Mouse (Mus musculus) gastrocnemius, adult 18-20 months (tissue): ENCODE results near the gene Anapc15-ps. TPM values are rescaled to one million over a fixed set of nuclear protein-coding genes. Genes with fewer than 3 reads are reported as not detected.
"Not testable (repeated sequence)": the region's sequence is repeated elsewhere in the genome, so short reads cannot be mapped to it uniquely, and the experiment has no call there.

ENCODE experiments used
- DNase-seq: peaks from one replicate; pipeline ENCODE4 v3.0.0; 2021; ENCODE audit warnings: low spot score
- total RNA-seq, 2 experiments: library from RNA; stranded (reverse); gene quantifications; 2 replicates each; pipeline ENCODE4 v1.2.3; 2021

The Anapc15-ps gene
- total RNA-seq, 2 experiments from 2014 or later, result not detected

DNA sequence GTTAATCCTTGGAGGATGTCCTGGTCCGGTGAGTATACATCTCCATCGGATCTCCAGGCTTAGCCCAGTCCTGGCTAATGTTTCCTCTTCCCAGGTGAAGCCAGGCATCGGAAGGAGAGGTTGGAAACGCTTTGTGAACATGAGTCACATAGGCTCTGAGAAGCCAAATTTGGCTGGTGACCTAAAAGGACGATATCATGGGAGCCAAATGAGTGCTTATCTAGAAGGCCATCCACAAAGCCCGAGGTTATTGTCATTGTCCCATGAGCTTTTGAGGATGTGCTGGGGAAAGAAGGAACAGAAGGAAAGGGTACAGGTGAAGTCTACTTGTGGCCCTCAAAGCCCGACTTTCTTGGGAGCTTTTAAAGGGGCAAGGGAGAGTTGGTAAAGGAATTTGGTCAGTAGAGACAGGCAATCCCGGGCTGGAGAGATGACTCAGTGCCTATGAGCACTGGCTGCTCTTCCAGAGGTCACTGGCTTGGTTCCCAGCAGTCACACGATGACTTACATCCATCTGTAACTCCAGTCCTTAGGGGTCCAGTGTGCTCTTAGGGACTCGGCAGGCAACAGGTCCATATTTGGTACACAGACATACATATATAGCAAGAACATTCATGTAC, 42.4 kb downstream of the Anapc15-ps start:
- DNase-seq, result peak; percentile 48

DNA sequence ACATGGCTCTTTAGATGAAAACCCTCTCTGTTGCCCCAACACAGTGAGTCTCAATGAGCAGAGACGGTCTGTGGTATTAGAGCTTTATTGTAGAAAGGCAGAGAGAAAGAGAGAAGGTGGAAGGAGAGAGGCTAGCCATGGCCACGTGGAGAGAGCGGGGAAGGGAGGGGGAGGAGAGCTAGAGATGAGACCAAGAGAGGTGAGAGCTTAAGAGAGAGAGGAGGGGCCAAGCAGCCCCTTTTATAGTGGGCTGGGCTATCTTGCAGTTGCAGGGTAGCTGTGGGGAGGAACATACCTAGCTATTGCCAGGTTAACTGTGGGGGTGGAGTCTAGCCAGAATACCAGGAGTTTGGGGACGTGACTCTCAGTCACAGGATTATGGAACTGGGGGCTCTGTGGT, 43.1 kb downstream of the Anapc15-ps start:
- not testable (repeated sequence) for DNase-seq

DNA sequence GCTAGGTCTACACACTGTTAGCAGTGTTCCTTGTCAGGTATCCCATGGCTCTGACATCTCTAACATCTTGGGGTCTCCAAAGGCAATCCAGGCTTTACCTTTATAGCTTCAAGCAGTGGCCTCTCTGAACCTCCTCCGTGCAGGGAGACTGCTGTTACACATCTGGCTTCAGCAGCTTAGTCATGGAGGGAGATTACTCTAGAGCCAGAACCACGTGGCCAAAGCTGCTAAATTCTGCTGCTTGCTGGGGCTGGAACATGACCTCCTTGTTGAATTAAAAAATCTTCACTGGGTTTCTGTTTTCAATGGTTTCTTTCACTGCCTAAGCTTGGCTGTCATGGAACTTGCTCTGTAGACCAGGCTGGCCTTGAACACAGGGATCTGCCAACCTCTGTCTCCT, 44.9 kb downstream of the Anapc15-ps start:
- DNase-seq, result no peak

DNA sequence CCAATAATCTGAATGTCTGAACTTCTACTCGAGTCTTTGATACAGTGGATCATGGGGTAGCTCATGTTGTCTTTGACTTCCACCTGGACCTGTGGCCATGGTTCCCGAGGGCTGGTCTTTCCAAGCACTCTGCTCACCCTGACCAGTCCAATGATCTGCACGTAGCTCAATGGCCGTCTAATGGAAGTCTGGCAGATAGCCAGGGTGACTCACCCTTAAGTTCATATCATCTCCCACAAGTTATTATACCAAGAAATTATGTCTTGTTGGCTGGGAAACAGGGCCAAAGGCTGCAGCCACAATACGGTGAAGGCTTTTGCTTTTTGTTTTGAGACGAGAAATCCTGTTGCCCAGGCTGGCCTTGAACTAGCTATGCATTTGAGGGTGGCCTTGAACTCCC, 45.9 kb downstream of the Anapc15-ps start:
- no peak for DNase-seq

DNA sequence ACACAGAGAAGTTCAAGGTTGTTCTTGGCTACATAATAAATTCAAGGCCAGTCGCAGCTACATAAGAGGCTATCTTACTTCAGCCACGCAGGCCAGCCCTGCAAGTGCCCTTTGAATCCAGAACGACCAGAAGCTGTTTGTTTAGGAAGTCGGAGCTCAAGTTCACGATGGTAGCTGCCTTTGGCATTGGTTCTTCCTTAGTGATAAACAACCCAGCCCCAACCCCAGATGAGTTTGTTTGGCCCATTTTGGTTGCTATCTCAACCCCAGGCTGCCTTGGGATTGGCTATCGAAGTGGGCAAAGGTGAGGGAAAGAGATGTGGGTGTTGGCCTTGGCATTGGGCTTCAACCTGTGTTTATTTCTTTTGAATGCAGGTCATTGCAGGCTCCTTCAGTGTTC, 48.0 kb downstream of the Anapc15-ps start:
- no peak for DNase-seq

DNA sequence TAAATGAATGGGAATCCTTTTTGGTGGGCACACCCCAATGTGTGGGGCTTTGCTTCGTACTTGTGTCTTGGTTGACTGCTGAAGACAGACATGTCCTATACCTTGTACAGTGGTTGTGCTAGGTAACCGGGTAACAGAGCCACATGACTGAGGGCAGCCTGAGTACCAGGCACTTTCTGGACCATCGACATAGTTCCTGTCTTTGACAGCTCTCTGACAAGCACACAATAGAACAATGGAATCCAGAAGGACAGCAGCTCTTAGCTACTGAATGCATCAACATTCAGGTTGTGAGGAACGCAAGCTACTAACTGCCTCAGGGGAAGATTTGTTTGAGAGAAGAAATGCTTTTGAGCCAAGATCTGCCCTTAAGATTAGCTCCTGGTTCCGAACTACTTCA, 49.2 kb downstream of the Anapc15-ps start:
- no peak for DNase-seq

DNA sequence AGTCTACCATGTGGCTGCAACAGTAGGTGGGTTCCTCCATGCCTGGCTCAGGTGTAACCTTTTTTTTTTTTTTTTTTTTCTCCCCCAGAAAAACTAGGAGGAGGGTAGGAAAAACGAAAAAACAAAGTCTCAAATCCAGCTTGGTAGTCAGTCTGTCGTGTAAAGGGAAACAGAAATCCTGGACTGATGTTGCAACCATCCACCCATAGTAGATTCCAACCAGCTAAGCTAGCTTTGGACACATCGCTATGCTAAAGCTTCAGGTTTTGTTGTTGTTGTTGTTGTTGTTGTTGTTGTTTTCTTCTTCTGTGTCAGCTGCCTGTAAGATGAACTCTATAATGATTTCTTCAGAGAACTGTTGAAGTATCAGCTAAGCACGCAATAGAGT, 49.7 kb downstream of the Anapc15-ps start:
- no peak for DNase-seq

Other genes starting within 250 kb of the Anapc15-ps start
- gene Mrpl42, start 171.5 kb downstream of the Anapc15-ps start, total RNA-seq, result 100 to 1,000 TPM; 309 to 340 TPM
- gene Ube2n, start 158.3 kb downstream of the Anapc15-ps start, total RNA-seq, result 10 to 100 TPM; 65.4 to 75.4 TPM
- gene Nudt4, start 109.3 kb downstream of the Anapc15-ps start, total RNA-seq, result 100 to 1,000 TPM; 287 to 374 TPM
- gene Gm33543, start 169.5 kb upstream of the Anapc15-ps start, total RNA-seq, result 1 to 10 TPM; 1.9 TPM